Mouse (Mus musculus) CD8-positive naive resting alpha-beta T cell, adult 2 months (primary cell): Measurements from ENCODE around the gene E130309D02Rik.

Experiments used
- DNase-seq, 2 experiments: peaks; one replicate each; pipeline ENCODE4 v3.0.0; 2022; ENCODE audit warnings: low read depth in 2 of 2, low spot score in 2 of 2

The E130309D02Rik gene

GRCm38 (mm10) chr5:143269363-143270150 lies 45.6 kb downstream of the E130309D02Rik start, which contains the start of gene Zfp316:
Gene Zfp316 (minus strand): TSS chr5:143270022.
- DNase-seq = peak in 1 of 2 experiments; percentile 10

GRCm38 (mm10) chr5:143268985-143269362 lies 46.2 kb downstream of the E130309D02Rik start:
- no peak for DNase-seq

- DNase-seq = no peak
Observed at GRCm38 (mm10) chr5:143266794-143267193, 48.4 kb downstream of the E130309D02Rik start.

DNA sequence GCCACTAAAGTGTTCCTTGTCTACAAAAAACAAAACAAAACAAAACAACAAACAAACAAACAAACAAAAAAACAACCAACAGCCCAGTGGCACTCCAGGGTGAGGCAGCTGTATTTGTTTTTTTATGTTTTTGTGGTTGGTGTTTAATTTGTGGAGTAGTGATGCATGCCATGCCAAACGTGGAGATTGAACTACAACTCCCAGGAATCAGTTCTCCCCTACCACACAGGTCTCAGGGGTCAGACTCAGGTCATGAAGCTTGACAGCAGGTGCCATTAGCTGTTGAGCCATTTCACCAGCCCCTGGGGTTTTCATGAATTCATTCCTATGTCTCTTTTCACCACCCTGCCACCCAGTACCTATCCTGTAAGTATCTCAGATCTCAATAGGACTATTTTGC lies 49.8 kb downstream of the E130309D02Rik start:
- no peak for DNase-seq

DNA sequence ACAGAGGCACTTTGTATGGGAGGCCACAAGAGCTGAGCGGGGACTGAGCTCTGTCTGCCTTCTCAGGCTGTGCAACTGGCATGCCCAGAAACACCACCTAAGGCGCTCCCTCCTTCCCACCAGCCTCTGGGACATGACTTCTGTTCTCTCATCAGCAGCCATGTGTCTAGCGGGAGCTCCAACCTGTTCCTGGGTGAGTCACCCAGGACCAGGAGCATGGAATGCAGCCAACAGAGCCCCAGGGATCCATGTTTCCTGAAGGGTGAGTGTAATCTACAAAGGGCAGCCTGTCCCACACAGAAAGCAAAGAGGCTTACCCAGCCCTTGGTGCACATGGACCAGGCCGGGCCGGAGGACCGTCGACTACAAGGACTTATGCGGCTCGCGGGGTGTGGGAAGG lies 50.5 kb downstream of the E130309D02Rik start:
- DNase-seq = no peak

GRCm38 (mm10) chr5:143261636-143262035 lies 53.5 kb downstream of the E130309D02Rik start:
- no peak for DNase-seq

DNA sequence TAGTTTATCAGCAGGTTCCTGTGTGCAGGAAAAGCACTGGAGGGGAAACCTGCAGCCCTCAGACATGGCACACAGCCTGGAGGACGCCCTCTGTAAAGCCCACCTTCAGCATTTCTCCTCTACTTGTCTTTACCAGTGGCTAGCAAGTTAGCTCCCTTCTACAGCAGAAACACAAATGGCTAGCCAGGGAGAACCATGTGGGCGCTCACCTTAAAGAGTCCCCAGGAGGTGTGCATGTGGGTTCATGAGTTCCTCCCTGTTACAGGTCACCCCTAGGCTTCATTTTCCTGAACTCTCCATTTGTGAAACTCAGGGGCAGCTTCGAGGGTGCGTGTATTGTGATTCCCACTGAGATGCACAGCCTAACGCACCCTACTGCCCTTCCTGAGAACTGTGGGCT lies 59.4 kb downstream of the E130309D02Rik start:
- DNase-seq = no peak

DNA sequence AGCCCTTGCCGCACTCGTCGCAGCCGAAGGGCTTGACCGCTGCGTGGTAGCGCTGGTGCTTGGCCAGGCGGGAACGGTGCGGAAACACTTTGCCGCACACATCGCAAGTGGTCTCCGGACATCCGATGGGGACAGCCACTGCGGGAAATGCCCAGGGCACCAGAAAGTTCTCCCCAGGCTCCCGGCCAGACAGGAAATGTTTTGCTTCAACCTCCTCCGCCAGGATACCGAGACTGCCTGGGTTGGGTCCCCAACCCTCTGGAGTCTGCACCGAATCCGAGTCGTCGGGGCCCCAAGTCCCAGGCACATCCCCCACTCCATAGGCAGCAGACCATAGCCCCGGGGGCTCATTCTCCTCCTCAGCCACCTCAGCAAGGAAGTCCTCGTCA lies 60.0 kb downstream of the E130309D02Rik start:
- no peak for DNase-seq

GRCm38 (mm10) chr5:143254487-143255130 lies 60.6 kb downstream of the E130309D02Rik start:
- DNase-seq = no peak

DNA sequence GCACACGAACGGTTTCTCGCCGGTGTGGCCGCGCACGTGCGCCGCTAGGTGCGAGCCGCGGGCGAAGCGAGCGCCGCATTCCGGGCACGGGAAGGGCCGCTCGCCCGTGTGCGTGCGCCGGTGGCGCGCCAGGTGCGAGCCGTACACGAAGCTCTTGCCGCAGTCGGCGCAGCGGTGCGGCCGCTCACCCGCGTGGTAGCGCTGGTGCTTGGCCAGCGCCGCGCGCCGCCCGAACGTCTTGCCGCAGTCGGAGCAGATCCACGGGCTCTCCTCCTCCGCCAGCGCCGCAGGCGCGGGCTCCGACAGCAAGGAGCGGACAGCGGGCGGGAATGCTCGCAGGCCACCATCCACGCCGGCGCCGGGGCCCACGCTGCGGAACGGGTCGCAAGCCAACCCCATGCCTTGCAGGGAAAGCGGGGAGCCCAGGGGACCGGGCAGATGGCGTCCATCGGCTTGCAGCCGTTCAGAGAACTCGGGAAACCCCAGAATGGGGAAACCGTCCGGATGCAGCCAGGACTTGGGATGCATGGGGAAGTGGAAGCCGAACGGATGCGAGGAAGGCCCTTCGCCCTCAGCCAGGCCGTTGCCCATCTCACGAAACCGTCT lies 61.2 kb downstream of the E130309D02Rik start:
- DNase-seq = no peak

DNA sequence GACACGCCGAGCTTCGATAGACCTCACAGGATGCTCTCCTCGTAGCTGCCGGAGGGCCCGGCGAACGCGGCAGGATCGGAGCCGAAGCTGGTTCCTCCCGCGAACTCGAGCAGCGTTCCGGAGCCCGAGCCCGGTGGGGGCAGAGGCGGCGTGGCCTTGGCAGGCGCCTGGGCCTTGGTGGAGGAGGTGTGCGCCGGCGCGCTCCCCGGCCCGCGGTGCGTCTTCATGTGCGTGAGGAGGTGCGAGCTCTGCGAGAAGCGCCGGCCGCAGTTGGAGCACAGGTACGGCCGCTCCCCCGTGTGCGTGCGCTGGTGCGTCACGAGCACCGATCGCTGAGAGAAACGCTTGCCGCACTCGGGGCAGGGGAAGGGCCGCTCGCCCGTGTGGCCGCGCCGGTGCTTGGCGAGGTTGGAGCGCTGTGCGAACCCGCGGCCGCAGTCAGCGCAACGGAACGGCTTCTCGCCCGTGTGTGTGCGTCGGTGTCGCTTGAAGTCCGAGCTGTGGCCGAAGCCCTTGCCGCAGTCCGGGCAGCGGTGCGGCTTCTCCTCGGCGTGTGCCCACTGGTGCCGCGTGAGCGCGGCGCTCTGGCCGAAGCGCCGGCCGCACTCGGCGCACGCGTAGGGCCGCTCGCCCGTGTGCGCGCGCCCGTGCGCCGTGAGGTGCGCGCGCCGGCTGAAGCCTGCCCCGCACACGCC lies 61.8 kb downstream of the E130309D02Rik start:
- DNase-seq = no peak

DNA sequence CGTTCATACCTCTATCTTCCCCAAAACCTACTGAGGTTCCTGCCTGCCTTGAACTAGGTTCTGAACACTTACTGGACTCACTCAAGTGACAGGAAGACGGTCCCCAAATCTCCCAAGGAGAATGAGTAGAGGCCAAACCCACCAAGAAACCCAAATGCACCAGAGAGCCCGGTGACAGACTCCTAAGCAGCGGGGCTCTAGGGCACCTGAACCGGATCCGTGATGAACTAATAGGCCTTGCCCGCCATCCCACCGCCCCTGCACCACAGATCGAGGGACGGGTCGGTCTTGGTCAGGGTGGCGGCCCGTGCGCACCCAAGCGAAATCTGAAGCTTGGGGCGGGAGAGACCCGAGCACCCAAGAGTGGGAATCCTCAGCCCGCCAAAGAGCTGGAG lies 62.4 kb downstream of the E130309D02Rik start:
- DNase-seq = no peak

DNA sequence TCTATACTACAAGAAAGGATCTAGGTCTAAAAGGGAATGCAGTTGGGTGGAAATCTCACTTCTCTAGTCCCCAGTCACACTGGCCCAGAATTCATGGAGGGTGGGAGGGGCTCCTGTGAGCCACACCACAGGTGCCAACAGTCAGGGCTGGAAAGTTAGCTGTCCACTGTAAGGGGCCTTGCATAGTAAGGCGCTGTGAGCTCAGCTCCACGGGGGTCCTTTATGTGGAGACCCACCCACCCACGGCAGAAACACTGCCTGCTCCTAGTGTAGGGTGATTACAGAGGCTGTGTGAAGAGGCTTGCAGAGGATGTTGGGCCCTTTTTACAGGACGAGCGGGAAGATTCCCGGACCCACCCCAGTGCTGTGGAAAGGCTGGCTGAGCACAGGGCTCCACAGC lies 63.1 kb downstream of the E130309D02Rik start:
- DNase-seq = no peak
